Mouse (Mus musculus): ENCODE measurements around the gene Hectd4. TPM values are rescaled to one million over a fixed set of nuclear protein-coding genes. Genes with fewer than 3 reads are reported as not detected.

The Hectd4 gene
- polyA plus RNA-seq, 1 experiment from 2014 or later, result 6.8 TPM

- WGBS, result 69% methylated on average over 9 of the region's 9 CpGs
- peak overlapping the region; percentile 98 for H3K9ac ChIP-seq
- H3K4me3 ChIP-seq (ENCODE audit: low read depth, low read length), result peak overlapping the region; percentile 98
- H3K27ac ChIP-seq (ENCODE audit: low read depth), result no peak overlapping the region
- H3K9me3 ChIP-seq (ENCODE audit: low read depth, low read length), result no peaks in the 10 kb centered on the region
- peaks cover 61% of the 10 kb centered on the region for H3K36me3 ChIP-seq (ENCODE audit: insufficient read depth)
- H3K4me1 ChIP-seq (ENCODE audit: insufficient read depth), result peaks cover 9% of the 10 kb centered on the region
- DNase-seq (no peak), ATAC-seq (ENCODE audit: insufficient read depth) (no peak)
- peak overlapping the region; percentile 77 for H3K4me2 ChIP-seq
- TF ChIP-seq CTCF (IDR thresholded peaks at IDR 0.05; ENCODE audit: low read depth), result no peak
- no peaks in the 10 kb centered on the region for H3K27me3 ChIP-seq (ENCODE audit: insufficient read depth, low read length)
Measured at GRCm38 (mm10) chr5:121206540-121206939, 13.5 kb upstream of the Hectd4 start.

GRCm38 (mm10) chr5:121206984-121207383, 13.0 kb upstream of the Hectd4 start:
- Histone ChIP-seq H3K9me3 (ENCODE audit: low read depth, low read length) (no peaks in the 10 kb centered on the region), H3K4me1 (ENCODE audit: insufficient read depth) (peaks cover 9% of the 10 kb centered on the region), H3K27ac (ENCODE audit: low read depth) (no peak overlapping the region), H3K4me2 (peak overlapping the region; percentile 77; the same call in 1 of the 2 replicates), H3K27me3 (ENCODE audit: insufficient read depth, low read length) (no peaks in the 10 kb centered on the region), H3K4me3 (ENCODE audit: low read depth, low read length) (no peak overlapping the region), H3K9ac (peak overlapping the region; percentile 98; the same call in 1 of the 2 replicates), H3K36me3 (ENCODE audit: insufficient read depth) (peaks cover 66% of the 10 kb centered on the region)
- TF ChIP-seq CTCF (IDR thresholded peaks at IDR 0.05; ENCODE audit: low read depth), result no peak
- ATAC-seq (ENCODE audit: insufficient read depth), result no peak
- DNase-seq, result no peak
- 52% methylated on average over 3 of the region's 3 CpGs for WGBS

GRCm38 (mm10) chr5:121209755-121210600, 10.0 kb upstream of the Hectd4 start:
- WGBS, result 80% methylated on average over 9 of the region's 9 CpGs
- Histone ChIP-seq H3K36me3 (ENCODE audit: insufficient read depth) (peaks cover 76% of the 10 kb centered on the region), H3K27me3 (ENCODE audit: insufficient read depth, low read length) (no peaks in the 10 kb centered on the region), H3K9ac (no peak overlapping the region), H3K27ac (ENCODE audit: low read depth) (no peak overlapping the region), H3K4me3 (ENCODE audit: low read depth, low read length) (no peak overlapping the region), H3K4me1 (ENCODE audit: insufficient read depth) (peaks cover 9% of the 10 kb centered on the region), H3K9me3 (ENCODE audit: low read depth, low read length) (no peaks in the 10 kb centered on the region), H3K4me2 (no peak overlapping the region)
- no peak for TF ChIP-seq CTCF (IDR thresholded peaks at IDR 0.05; ENCODE audit: low read depth)
- DNase-seq (no peak), ATAC-seq (ENCODE audit: insufficient read depth) (0 out of 2 replicates have a peak, but pooled peaks have one; percentile 12)

- 79% methylated on average over 1 of the region's 1 CpGs for WGBS
- no peak overlapping the region for H3K4me3 ChIP-seq (ENCODE audit: low read depth, low read length)
- H3K9me3 ChIP-seq (ENCODE audit: low read depth, low read length), result no peaks in the 10 kb centered on the region
- H3K4me2 ChIP-seq, result no peak overlapping the region
- H3K27ac ChIP-seq (ENCODE audit: low read depth), result no peak overlapping the region
- no peaks in the 10 kb centered on the region for H3K27me3 ChIP-seq (ENCODE audit: insufficient read depth, low read length)
- H3K36me3 ChIP-seq (ENCODE audit: insufficient read depth), result peaks cover 75% of the 10 kb centered on the region
- peaks cover 8% of the 10 kb centered on the region for H3K4me1 ChIP-seq (ENCODE audit: insufficient read depth)
- no peak for TF ChIP-seq CTCF (IDR thresholded peaks at IDR 0.05; ENCODE audit: low read depth)
- DNase-seq, result no peak
- ATAC-seq (ENCODE audit: insufficient read depth), result no peak
- H3K9ac ChIP-seq, result no peak overlapping the region
Measured at GRCm38 (mm10) chr5:121210601-121210924, 9.5 kb upstream of the Hectd4 start.

- no peak overlapping the region for H3K9ac ChIP-seq
- WGBS, result 84% methylated on average over 6 of the region's 6 CpGs
- ATAC-seq (ENCODE audit: insufficient read depth), result no peak
- H3K27ac ChIP-seq (ENCODE audit: low read depth), result no peak overlapping the region
- no peak for DNase-seq
- no peak for TF ChIP-seq CTCF (IDR thresholded peaks at IDR 0.05; ENCODE audit: low read depth)
- H3K4me2 ChIP-seq, result no peak overlapping the region
- peaks cover 59% of the 10 kb centered on the region for H3K36me3 ChIP-seq (ENCODE audit: insufficient read depth)
- H3K9me3 ChIP-seq (ENCODE audit: low read depth, low read length), result no peaks in the 10 kb centered on the region
- no peak overlapping the region for H3K4me3 ChIP-seq (ENCODE audit: low read depth, low read length)
- H3K27me3 ChIP-seq (ENCODE audit: insufficient read depth, low read length), result no peaks in the 10 kb centered on the region
- no peaks in the 10 kb centered on the region for H3K4me1 ChIP-seq (ENCODE audit: insufficient read depth)
Measured at GRCm38 (mm10) chr5:121212108-121212507, 7.9 kb upstream of the Hectd4 start.

- Histone ChIP-seq H3K36me3 (ENCODE audit: insufficient read depth) (peaks cover 33% of the 10 kb centered on the region), H3K4me2 (no peak overlapping the region), H3K4me1 (ENCODE audit: insufficient read depth) (no peaks in the 10 kb centered on the region), H3K4me3 (ENCODE audit: low read depth, low read length) (no peak overlapping the region), H3K27ac (ENCODE audit: low read depth) (no peak overlapping the region), H3K9me3 (ENCODE audit: low read depth, low read length) (no peaks in the 10 kb centered on the region), H3K9ac (no peak overlapping the region), H3K27me3 (ENCODE audit: insufficient read depth, low read length) (no peaks in the 10 kb centered on the region)
- 51% methylated on average over 7 of the region's 7 CpGs for WGBS
- DNase-seq (no peak), ATAC-seq (ENCODE audit: insufficient read depth) (no peak)
- TF ChIP-seq CTCF (IDR thresholded peaks at IDR 0.05; ENCODE audit: low read depth), result no peak
Measured at GRCm38 (mm10) chr5:121214707-121215106, 5.3 kb upstream of the Hectd4 start.

- Histone ChIP-seq H3K4me3 (ENCODE audit: low read depth, low read length) (no peak overlapping the region), H3K4me1 (ENCODE audit: insufficient read depth) (no peaks in the 10 kb centered on the region), H3K36me3 (ENCODE audit: insufficient read depth) (peaks cover 25% of the 10 kb centered on the region), H3K9ac (no peak overlapping the region), H3K27ac (ENCODE audit: low read depth) (no peak overlapping the region), H3K4me2 (no peak overlapping the region), H3K9me3 (ENCODE audit: low read depth, low read length) (no peaks in the 10 kb centered on the region), H3K27me3 (ENCODE audit: insufficient read depth, low read length) (no peaks in the 10 kb centered on the region)
- 46% methylated on average over 13 of the region's 13 CpGs for WGBS
- ATAC-seq (ENCODE audit: insufficient read depth) (no peak), DNase-seq (peak; percentile 89)
- TF ChIP-seq CTCF (IDR thresholded peaks at IDR 0.05; ENCODE audit: low read depth), result peak; percentile 93
Measured at GRCm38 (mm10) chr5:121215380-121216125, 4.5 kb upstream of the Hectd4 start.

Measured in lung, embryonic 14.5 days (tissue).